Mouse (Mus musculus): ENCODE data around the gene Fntb. TPM values are rescaled to one million over a fixed set of nuclear protein-coding genes. Genes with fewer than 3 reads are reported as not detected.

The Fntb gene
- polyA plus RNA-seq, 2 experiments, result 42.9 to 47.6 TPM

GRCm38 (mm10) chr12:76947487-76947886, 182.1 kb downstream of the Fntb start:
- TF ChIP-seq POLR2A (IDR thresholded peaks at IDR 0.05; ENCODE audit: borderline replicate concordance, extremely low read depth, insufficient read depth, insufficient read length), result no peak
- Histone ChIP-seq H3K9me3 (ENCODE audit: control insufficient read depth, low read length) (no peaks in the 10 kb centered on the region), H3K4me1 (ENCODE audit: control insufficient read depth, insufficient read depth, low read length) (no peaks in the 10 kb centered on the region), H3K4me3 (replicated peaks; ENCODE audit: low read length) (no peak overlapping the region), H3K27ac (replicated peaks; ENCODE audit: low read depth, low read length) (no peak overlapping the region), H3K4me2 (replicated peaks; ENCODE audit: low read depth, low read length, severe bottlenecking) (no peak overlapping the region), H3K27me3 (ENCODE audit: control insufficient read depth, insufficient read depth, low read length) (no peaks in the 10 kb centered on the region), H3K9ac (ENCODE audit: low read depth, low read length, severe bottlenecking) (no peak overlapping the region), H3K36me3 (ENCODE audit: control insufficient read depth, insufficient read depth, low read length) (peaks cover 94% of the 10 kb centered on the region)
- DNase-seq (ENCODE audit: low spot score) (no peak), ATAC-seq (ENCODE audit: low FRiP score, low read depth) (no peak)
- 95% methylated on average over 3 of the region's 3 CpGs for WGBS

- DNase-seq (ENCODE audit: low spot score) (no peak), ATAC-seq (ENCODE audit: low FRiP score, low read depth) (no peak)
- H3K4me2 ChIP-seq (replicated peaks; ENCODE audit: low read depth, low read length, severe bottlenecking), result no peak overlapping the region
- no peaks in the 10 kb centered on the region for H3K9me3 ChIP-seq (ENCODE audit: control insufficient read depth, low read length)
- peaks cover 96% of the 10 kb centered on the region for H3K36me3 ChIP-seq (ENCODE audit: control insufficient read depth, insufficient read depth, low read length)
- H3K9ac ChIP-seq (ENCODE audit: low read depth, low read length, severe bottlenecking), result no peak overlapping the region
- H3K4me3 ChIP-seq (replicated peaks; ENCODE audit: low read length), result no peak overlapping the region
- WGBS, result 92% methylated on average over 2 of the region's 2 CpGs
- H3K27me3 ChIP-seq (ENCODE audit: control insufficient read depth, insufficient read depth, low read length), result no peaks in the 10 kb centered on the region
- no peaks in the 10 kb centered on the region for H3K4me1 ChIP-seq (ENCODE audit: control insufficient read depth, insufficient read depth, low read length)
- no peak overlapping the region for H3K27ac ChIP-seq (replicated peaks; ENCODE audit: low read depth, low read length)
- TF ChIP-seq POLR2A (IDR thresholded peaks at IDR 0.05; ENCODE audit: borderline replicate concordance, extremely low read depth, insufficient read depth, insufficient read length), result no peak
These were observed 182.8 kb downstream of the Fntb start for GRCm38 (mm10) chr12:76948185-76948584.

DNA sequence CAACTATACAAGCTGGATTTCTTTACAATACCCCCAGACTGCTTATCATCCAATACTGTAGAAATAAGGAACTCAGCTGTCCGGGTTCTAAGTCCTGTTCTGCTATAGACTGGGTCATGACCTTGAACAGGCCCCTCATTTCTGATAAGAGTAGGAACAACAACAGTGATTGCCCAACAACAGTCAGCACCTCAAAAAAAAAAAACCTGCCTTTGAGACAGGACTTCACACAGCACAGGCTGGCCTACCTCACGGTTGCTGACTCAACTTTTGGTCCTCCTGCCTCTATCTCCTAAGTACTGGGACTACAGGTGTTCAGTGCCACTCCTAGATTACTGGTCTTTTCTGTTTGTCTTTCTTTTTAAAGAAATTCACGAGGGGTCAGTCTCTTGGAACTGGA, 183.4 kb downstream of the Fntb start:
- no peak for TF ChIP-seq POLR2A (IDR thresholded peaks at IDR 0.05; ENCODE audit: borderline replicate concordance, extremely low read depth, insufficient read depth, insufficient read length)
- DNase-seq (ENCODE audit: low spot score) (no peak), ATAC-seq (ENCODE audit: low FRiP score, low read depth) (no peak)
- 77% methylated on average over 3 of the region's 3 CpGs for WGBS
- H3K36me3 ChIP-seq (ENCODE audit: control insufficient read depth, insufficient read depth, low read length), result peaks cover 96% of the 10 kb centered on the region
- no peak overlapping the region for H3K4me3 ChIP-seq (replicated peaks; ENCODE audit: low read length)
- H3K9ac ChIP-seq (ENCODE audit: low read depth, low read length, severe bottlenecking), result no peak overlapping the region
- H3K9me3 ChIP-seq (ENCODE audit: control insufficient read depth, low read length), result no peaks in the 10 kb centered on the region
- H3K4me2 ChIP-seq (replicated peaks; ENCODE audit: low read depth, low read length, severe bottlenecking), result no peak overlapping the region
- H3K4me1 ChIP-seq (ENCODE audit: control insufficient read depth, insufficient read depth, low read length), result no peaks in the 10 kb centered on the region
- no peak overlapping the region for H3K27ac ChIP-seq (replicated peaks; ENCODE audit: low read depth, low read length)
- H3K27me3 ChIP-seq (ENCODE audit: control insufficient read depth, insufficient read depth, low read length), result no peaks in the 10 kb centered on the region

GRCm38 (mm10) chr12:76950330-76950729, 184.9 kb downstream of the Fntb start:
- no peak for DNase-seq (ENCODE audit: low spot score)
- Histone ChIP-seq H3K9ac (ENCODE audit: low read depth, low read length, severe bottlenecking) (no peak overlapping the region), H3K4me1 (ENCODE audit: control insufficient read depth, insufficient read depth, low read length) (peaks cover 2% of the 10 kb centered on the region; the same call in 1 of the 2 replicates), H3K27me3 (ENCODE audit: control insufficient read depth, insufficient read depth, low read length) (no peaks in the 10 kb centered on the region), H3K27ac (replicated peaks; ENCODE audit: low read depth, low read length) (no peak overlapping the region), H3K4me3 (replicated peaks; ENCODE audit: low read length) (no peak overlapping the region), H3K36me3 (ENCODE audit: control insufficient read depth, insufficient read depth, low read length) (peaks cover 83% of the 10 kb centered on the region), H3K4me2 (replicated peaks; ENCODE audit: low read depth, low read length, severe bottlenecking) (no peak overlapping the region), H3K9me3 (ENCODE audit: control insufficient read depth, low read length) (no peaks in the 10 kb centered on the region)
- TF ChIP-seq POLR2A (IDR thresholded peaks at IDR 0.05; ENCODE audit: borderline replicate concordance, extremely low read depth, insufficient read depth, insufficient read length), result no peak
- ATAC-seq (ENCODE audit: low FRiP score, low read depth), result no peak
- 88% methylated on average over 5 of the region's 5 CpGs for WGBS

DNA sequence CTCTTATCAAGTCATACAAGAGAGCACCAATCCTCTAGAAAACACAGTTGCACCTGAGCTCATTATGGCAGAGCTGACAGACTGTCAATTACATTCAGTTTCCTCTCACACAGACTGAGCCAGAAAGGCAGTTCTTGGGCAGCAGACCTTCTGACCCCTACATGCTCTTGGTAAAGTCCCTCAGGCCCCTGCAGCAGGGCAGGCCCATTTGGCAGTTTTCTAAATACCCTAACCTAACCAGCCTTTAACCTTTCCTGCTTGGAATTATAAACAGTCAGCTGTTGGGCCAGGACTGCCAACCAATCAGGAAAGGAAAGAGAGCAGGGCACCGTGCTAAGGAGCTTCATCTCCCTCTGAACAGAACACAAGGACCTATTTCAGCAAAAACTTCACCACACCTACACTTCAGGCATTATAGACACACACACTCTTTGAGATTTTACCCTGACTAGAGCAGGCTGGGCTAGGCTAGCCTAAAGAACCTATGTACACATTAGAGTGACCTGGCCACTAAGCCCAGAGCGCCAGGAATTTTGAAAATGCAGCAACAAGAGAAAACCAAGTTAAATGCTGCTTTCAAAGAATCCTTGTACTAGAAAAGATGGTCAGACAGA, 188.5 kb downstream of the Fntb start:
- Histone ChIP-seq H3K27ac (replicated peaks; ENCODE audit: low read depth, low read length) (no peak overlapping the region), H3K9ac (ENCODE audit: low read depth, low read length, severe bottlenecking) (no peak overlapping the region), H3K4me1 (ENCODE audit: control insufficient read depth, insufficient read depth, low read length) (peaks cover 9% of the 10 kb centered on the region; the same call in 1 of the 2 replicates), H3K36me3 (ENCODE audit: control insufficient read depth, insufficient read depth, low read length) (peaks cover 75% of the 10 kb centered on the region), H3K9me3 (ENCODE audit: control insufficient read depth, low read length) (no peaks in the 10 kb centered on the region), H3K4me3 (replicated peaks; ENCODE audit: low read length) (no peak overlapping the region), H3K4me2 (replicated peaks; ENCODE audit: low read depth, low read length, severe bottlenecking) (no peak overlapping the region), H3K27me3 (ENCODE audit: control insufficient read depth, insufficient read depth, low read length) (no peaks in the 10 kb centered on the region)
- DNase-seq (ENCODE audit: low spot score), result no peak
- TF ChIP-seq POLR2A (IDR thresholded peaks at IDR 0.05; ENCODE audit: borderline replicate concordance, extremely low read depth, insufficient read depth, insufficient read length), result no peak
- WGBS, result 86% methylated on average over 2 of the region's 2 CpGs
- no peak for ATAC-seq (ENCODE audit: low FRiP score, low read depth)

All from limb, embryonic 14.5 days (tissue).